Comparison of ENCODE assay signal across 9 mouse cellular contexts in genomic region chr6:126768957-126769665, GRCm38 (mm10). TPM values are rescaled to one million over a fixed set of nuclear protein-coding genes. Genes with fewer than 3 reads are reported as not detected.
A peak's percentile ranks its signal among the peaks of the same experiment; 100 is the strongest.
DNase-seq lines count a peak whose midpoint lies in the region; ATAC-seq lines count a peak whose summit lies in the region.
"Had no signal": no experiment of that assay in that cellular context is flagged by ENCODE, and none has a peak within 500 bp of the region (broad histone marks: within the 10 kb centered on the region; RNA-seq: fewer than 3 reads in every experiment).

No protein-coding gene starts in this region.

- H3K4me2 ChIP-seq in hindbrain, embryonic 15.5 days: no peak overlapping the region
- no peak overlapping the region for H3K4me2 ChIP-seq in midbrain, embryonic 14.5 days (ENCODE audit: low read length)

- no peak for ATAC-seq in hindbrain, embryonic 15.5 days (ENCODE audit: low FRiP score, low read depth)
- no peak for ATAC-seq in midbrain, embryonic 14.5 days (ENCODE audit: low FRiP score, low TSS enrichment)

- no peak overlapping the region for H3K9ac ChIP-seq in hindbrain, embryonic 15.5 days
- no peak overlapping the region for H3K9ac ChIP-seq in midbrain, embryonic 14.5 days (replicated peaks; ENCODE audit: low read length)

- H3K27me3 ChIP-seq in hindbrain, embryonic 15.5 days: no peaks in the 10 kb centered on the region
- H3K27me3 ChIP-seq in midbrain, embryonic 14.5 days (ENCODE audit: control insufficient read depth, insufficient read depth, low read length): no peaks in the 10 kb centered on the region; the same call in 1 of the 2 replicates

- peak; percentile 36 for DNase-seq in CD4-positive helper T cell, adult 2 months (ENCODE audit: low read depth, low spot score)
- DNase-seq in CD4-positive, CD25-positive, alpha-beta regulatory T cell, adult 2 months (ENCODE audit: low read depth, low spot score): peak; percentile 54
- no peak for DNase-seq in midbrain, embryonic 14.5 days
- no peak for DNase-seq in gastrocnemius, postnatal 10 days
- DNase-seq in right cerebral cortex, postnatal 14 days: no peak
- no peak for DNase-seq in urinary bladder, adult 18-20 months (ENCODE audit: low spot score in 2 of 2)
- DNase-seq: cerebellum, adult 11 months had no signal

- no peaks in the 10 kb centered on the region for H3K9me3 ChIP-seq in hindbrain, embryonic 15.5 days
- no peaks in the 10 kb centered on the region for H3K9me3 ChIP-seq in midbrain, embryonic 14.5 days (ENCODE audit: control insufficient read depth, low read length)

- no peak overlapping the region for H3K4me3 ChIP-seq in hindbrain, embryonic 15.5 days
- H3K4me3 ChIP-seq in midbrain, embryonic 14.5 days (replicated peaks; ENCODE audit: low read depth, low read length): no peak overlapping the region

- H3K27ac ChIP-seq in hindbrain, embryonic 15.5 days (replicated peaks): peak overlapping the region; percentile 68
- H3K27ac ChIP-seq in midbrain, embryonic 14.5 days (replicated peaks; ENCODE audit: low read depth, low read length): peak overlapping the region; percentile 75

- H3K4me1 ChIP-seq in hindbrain, embryonic 15.5 days (replicated peaks): peaks cover 28% of the 10 kb centered on the region
- peaks cover 35% of the 10 kb centered on the region for H3K4me1 ChIP-seq in midbrain, embryonic 14.5 days (ENCODE audit: control insufficient read depth, insufficient read depth, low read length)

- 61% methylated on average over 11 of the region's 11 CpGs for WGBS in hindbrain, embryonic 15.5 days
- WGBS in midbrain, embryonic 14.5 days: 66% methylated on average over 11 of the region's 11 CpGs

- H3K36me3 ChIP-seq in hindbrain, embryonic 15.5 days: no peaks in the 10 kb centered on the region
- H3K36me3 ChIP-seq in midbrain, embryonic 14.5 days (ENCODE audit: control insufficient read depth, insufficient read depth, low read length): no peaks in the 10 kb centered on the region

RNA-seq across cellular contexts. Expression of gene Kcna6, which starts 28.6 kb away (rescaled TPM):
- polyA plus RNA-seq in hindbrain, embryonic 15.5 days (2015; fragmentation: Nextera tagmentation; extraction: Ambion mirVana): 22.3 and 24.4 TPM in 2 replicates
- polyA plus RNA-seq in midbrain, embryonic 14.5 days (2014; fragmentation: Nextera tagmentation; extraction: Ambion mirVana): 13.3 and 14.3 TPM in 2 replicates
- 1 to 10 TPM; 3.9 to 4.0 TPM for total RNA-seq in gastrocnemius, postnatal 10 days (2021)
- total RNA-seq: megakaryocyte, adult 5-6 weeks had no signal

Comparison
In these comparisons a context has a peak if more than half of its experiments do, and no peak if none do; other contexts are left out.
1. DNase-seq: peak in CD4-positive helper T cell, adult 2 months (single experiment) and CD4-positive, CD25-positive, alpha-beta regulatory T cell, adult 2 months (single experiment); none in midbrain, embryonic 14.5 days (single experiment), gastrocnemius, postnatal 10 days (single experiment), right cerebral cortex, postnatal 14 days (single experiment) and urinary bladder, adult 18-20 months (0 of 2).